Mouse (Mus musculus): ENCODE measurements around the gene Arl10.

DNA sequence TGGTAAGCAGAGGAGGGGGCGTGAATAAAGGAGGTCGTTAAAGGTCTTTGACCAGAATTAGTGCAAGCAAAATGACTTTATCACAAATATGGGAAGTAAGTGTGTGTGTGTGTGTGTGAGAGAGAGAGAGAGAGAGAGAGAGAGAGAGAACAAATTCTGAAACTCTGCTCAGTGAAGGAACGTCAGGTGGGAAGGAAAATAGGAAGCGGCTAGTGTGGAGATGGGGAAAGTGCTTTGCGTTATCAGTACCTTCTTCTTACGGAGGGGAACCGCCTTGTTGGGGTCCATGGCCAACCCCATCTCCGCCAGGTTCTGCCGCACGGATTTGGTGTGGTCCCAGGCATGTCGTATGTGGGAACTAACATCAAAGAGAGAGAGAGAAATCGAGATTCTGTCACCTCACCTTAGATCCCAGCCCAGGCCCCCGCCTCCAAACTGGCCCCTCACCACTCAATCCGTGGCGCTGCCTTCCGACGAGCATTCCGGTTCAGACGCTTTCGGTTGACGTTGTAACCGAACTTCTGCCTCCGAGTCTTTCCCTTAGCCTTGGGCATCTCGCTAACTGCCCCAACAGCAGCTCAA lies 14.7 kb downstream of the Arl10 start:
- TF ChIP-seq GATA1 (IDR thresholded peaks at IDR 0.05; ENCODE audit: low read length) (no peak), TAL1 (IDR thresholded peaks at IDR 0.05; ENCODE audit: low read length) (no peak)

All from erythroblast, embryonic 14.5 days (primary cell).